Mouse (Mus musculus): ENCODE data around the gene Adgrb3. TPM values are rescaled to one million over a fixed set of nuclear protein-coding genes. Genes with fewer than 3 reads are reported as not detected.

Gene Adgrb3
- polyA plus RNA-seq, 1 experiment from 2014 or later: 0.43 TPM

- Histone ChIP-seq H3K4me1 (replicated peaks; ENCODE audit: control insufficient read depth, insufficient read depth, low read length) (no peaks in the 10 kb centered on the region), H3K4me3 (ENCODE audit: low read depth, low read length) (no peak overlapping the region), H3K4me2 (no peak overlapping the region), H3K27me3 (replicated peaks; ENCODE audit: control insufficient read depth, insufficient read depth, low read length) (no peaks in the 10 kb centered on the region), H3K9me3 (ENCODE audit: control insufficient read depth, low read length) (no peaks in the 10 kb centered on the region), H3K9ac (ENCODE audit: low read depth, low read length) (no peak overlapping the region), H3K27ac (ENCODE audit: low read depth, low read length) (no peak overlapping the region), H3K36me3 (ENCODE audit: control insufficient read depth, insufficient read depth, low read length) (no peaks in the 10 kb centered on the region)
- 77% methylated on average over 4 of the region's 4 CpGs for WGBS
- no peak for ATAC-seq (replicated peaks; ENCODE audit: low FRiP score)
- no peak for DNase-seq (ENCODE audit: low spot score)
Measured at GRCm38 (mm10) chr1:25526976-25527375, 302.5 kb downstream of the Adgrb3 start.

- Histone ChIP-seq H3K4me2 (no peak overlapping the region), H3K9ac (ENCODE audit: low read depth, low read length) (no peak overlapping the region), H3K4me3 (ENCODE audit: low read depth, low read length) (no peak overlapping the region), H3K27ac (ENCODE audit: low read depth, low read length) (no peak overlapping the region), H3K4me1 (replicated peaks; ENCODE audit: control insufficient read depth, insufficient read depth, low read length) (no peaks in the 10 kb centered on the region), H3K27me3 (replicated peaks; ENCODE audit: control insufficient read depth, insufficient read depth, low read length) (no peaks in the 10 kb centered on the region), H3K36me3 (ENCODE audit: control insufficient read depth, insufficient read depth, low read length) (no peaks in the 10 kb centered on the region), H3K9me3 (ENCODE audit: control insufficient read depth, low read length) (no peaks in the 10 kb centered on the region)
- DNase-seq (ENCODE audit: low spot score) (no peak), ATAC-seq (replicated peaks; ENCODE audit: low FRiP score) (no peak)
- 51% methylated on average over 10 of the region's 10 CpGs for WGBS
Measured at GRCm38 (mm10) chr1:25510321-25511055, 319.0 kb downstream of the Adgrb3 start.

GRCm38 (mm10) chr1:25504313-25504712 lies 325.2 kb downstream of the Adgrb3 start:
- no peak for DNase-seq (ENCODE audit: low spot score)

DNA sequence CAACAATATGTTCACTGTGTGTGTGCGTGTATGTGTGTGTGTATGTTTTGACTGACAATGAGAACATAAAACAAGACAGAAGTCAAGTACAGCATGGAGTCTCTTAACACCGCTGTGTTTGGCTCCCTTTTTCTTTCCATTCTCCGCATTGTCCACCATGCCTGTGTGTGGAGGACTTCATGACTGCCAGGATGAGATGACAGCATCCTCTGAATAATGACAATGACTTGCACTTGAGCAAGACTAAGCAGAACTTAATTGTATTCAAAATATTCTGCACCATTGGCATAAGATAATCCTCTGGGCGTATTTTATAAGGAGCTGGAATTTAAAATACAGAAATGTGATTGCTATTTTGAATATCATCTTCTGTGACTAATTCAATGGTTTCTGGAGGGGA lies 326.0 kb downstream of the Adgrb3 start:
- ATAC-seq (replicated peaks; ENCODE audit: low FRiP score): no peak
- H3K36me3 ChIP-seq (ENCODE audit: control insufficient read depth, insufficient read depth, low read length): no peaks in the 10 kb centered on the region
- no peak for DNase-seq (ENCODE audit: low spot score)
- H3K4me2 ChIP-seq: no peak overlapping the region
- H3K4me1 ChIP-seq (replicated peaks; ENCODE audit: control insufficient read depth, insufficient read depth, low read length): no peaks in the 10 kb centered on the region
- WGBS: 79% methylated on average over 4 of the region's 4 CpGs
- H3K9ac ChIP-seq (ENCODE audit: low read depth, low read length): no peak overlapping the region
- H3K4me3 ChIP-seq (ENCODE audit: low read depth, low read length): no peak overlapping the region
- H3K27me3 ChIP-seq (replicated peaks; ENCODE audit: control insufficient read depth, insufficient read depth, low read length): no peaks in the 10 kb centered on the region
- H3K9me3 ChIP-seq (ENCODE audit: control insufficient read depth, low read length): no peaks in the 10 kb centered on the region
- no peak overlapping the region for H3K27ac ChIP-seq (ENCODE audit: low read depth, low read length)

More at GRCm38 (mm10) chr1:25504313-25504712, 325.2 kb downstream of the Adgrb3 start:
- no peak overlapping the region for H3K4me2 ChIP-seq
- H3K9me3 ChIP-seq (ENCODE audit: control insufficient read depth, low read length): no peaks in the 10 kb centered on the region
- H3K4me3 ChIP-seq (ENCODE audit: low read depth, low read length): no peak overlapping the region
- whole genome bisulfite sequencing: 37% methylated on average over 4 of the region's 4 CpGs
- no peak overlapping the region for H3K27ac ChIP-seq (ENCODE audit: low read depth, low read length)
- H3K4me1 ChIP-seq (replicated peaks; ENCODE audit: control insufficient read depth, insufficient read depth, low read length): no peaks in the 10 kb centered on the region
- no peak for ATAC-seq (replicated peaks; ENCODE audit: low FRiP score)
- no peaks in the 10 kb centered on the region for H3K27me3 ChIP-seq (replicated peaks; ENCODE audit: control insufficient read depth, insufficient read depth, low read length)
- no peak overlapping the region for H3K9ac ChIP-seq (ENCODE audit: low read depth, low read length)
- no peaks in the 10 kb centered on the region for H3K36me3 ChIP-seq (ENCODE audit: control insufficient read depth, insufficient read depth, low read length)

DNA sequence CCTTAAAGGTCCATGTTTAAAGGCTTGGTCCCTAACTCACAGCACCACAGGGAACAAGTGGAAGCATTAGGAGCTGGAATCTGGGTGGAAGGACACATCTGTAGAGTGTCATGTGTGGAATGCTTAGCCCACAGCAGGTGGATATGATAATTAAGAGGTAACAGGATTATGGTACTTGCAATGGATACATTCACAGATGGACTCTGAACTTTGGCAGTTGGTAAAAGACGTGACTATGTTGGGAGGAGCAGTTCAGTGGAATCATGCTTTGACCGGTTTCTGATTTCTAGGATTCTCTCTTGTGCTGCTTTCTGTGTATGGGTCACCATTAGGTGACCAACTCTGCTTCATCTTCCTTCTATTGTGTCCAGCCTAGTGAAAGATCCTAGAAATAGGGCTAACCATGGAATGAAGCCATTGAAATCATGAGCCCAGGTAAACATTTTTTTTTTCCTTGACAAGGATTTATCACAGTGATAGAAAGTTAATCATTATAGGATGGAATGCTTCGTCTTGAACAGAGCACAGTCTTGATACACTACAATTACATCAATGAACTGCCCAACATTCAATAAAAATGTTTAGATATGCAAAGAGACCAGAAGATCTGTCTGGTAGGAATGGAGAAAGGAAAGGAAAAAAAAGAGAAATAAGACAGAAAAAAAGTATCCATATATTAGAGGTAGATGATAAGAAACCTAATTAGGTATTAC lies 334.1 kb downstream of the Adgrb3 start:
- Histone ChIP-seq H3K27ac (ENCODE audit: low read depth, low read length) (no peak overlapping the region), H3K4me1 (replicated peaks; ENCODE audit: control insufficient read depth, insufficient read depth, low read length) (no peaks in the 10 kb centered on the region), H3K36me3 (ENCODE audit: control insufficient read depth, insufficient read depth, low read length) (no peaks in the 10 kb centered on the region), H3K4me3 (ENCODE audit: low read depth, low read length) (no peak overlapping the region), H3K9me3 (ENCODE audit: control insufficient read depth, low read length) (no peaks in the 10 kb centered on the region), H3K9ac (ENCODE audit: low read depth, low read length) (no peak overlapping the region), H3K27me3 (replicated peaks; ENCODE audit: control insufficient read depth, insufficient read depth, low read length) (no peaks in the 10 kb centered on the region), H3K4me2 (no peak overlapping the region)
- 65% methylated on average over 3 of the region's 3 CpGs for WGBS
- ATAC-seq (replicated peaks; ENCODE audit: low FRiP score) (no peak), DNase-seq (ENCODE audit: low spot score) (no peak)

GRCm38 (mm10) chr1:25491503-25491902 lies 338.0 kb downstream of the Adgrb3 start:
- WGBS: 74% methylated on average over 1 of the region's 1 CpGs
- H3K27me3 ChIP-seq (replicated peaks; ENCODE audit: control insufficient read depth, insufficient read depth, low read length): no peaks in the 10 kb centered on the region
- no peaks in the 10 kb centered on the region for H3K9me3 ChIP-seq (ENCODE audit: control insufficient read depth, low read length)
- ATAC-seq (replicated peaks; ENCODE audit: low FRiP score) (no peak), DNase-seq (ENCODE audit: low spot score) (no peak)
- no peak overlapping the region for H3K4me2 ChIP-seq
- no peaks in the 10 kb centered on the region for H3K36me3 ChIP-seq (ENCODE audit: control insufficient read depth, insufficient read depth, low read length)
- H3K27ac ChIP-seq (ENCODE audit: low read depth, low read length): no peak overlapping the region
- no peaks in the 10 kb centered on the region for H3K4me1 ChIP-seq (replicated peaks; ENCODE audit: control insufficient read depth, insufficient read depth, low read length)
- H3K4me3 ChIP-seq (ENCODE audit: low read depth, low read length): no peak overlapping the region
- H3K9ac ChIP-seq (ENCODE audit: low read depth, low read length): no peak overlapping the region

- 64% methylated on average over 2 of the region's 2 CpGs for WGBS
- H3K27ac ChIP-seq (ENCODE audit: low read depth, low read length): no peak overlapping the region
Measured at GRCm38 (mm10) chr1:25490174-25490573, 339.3 kb downstream of the Adgrb3 start.

DNA sequence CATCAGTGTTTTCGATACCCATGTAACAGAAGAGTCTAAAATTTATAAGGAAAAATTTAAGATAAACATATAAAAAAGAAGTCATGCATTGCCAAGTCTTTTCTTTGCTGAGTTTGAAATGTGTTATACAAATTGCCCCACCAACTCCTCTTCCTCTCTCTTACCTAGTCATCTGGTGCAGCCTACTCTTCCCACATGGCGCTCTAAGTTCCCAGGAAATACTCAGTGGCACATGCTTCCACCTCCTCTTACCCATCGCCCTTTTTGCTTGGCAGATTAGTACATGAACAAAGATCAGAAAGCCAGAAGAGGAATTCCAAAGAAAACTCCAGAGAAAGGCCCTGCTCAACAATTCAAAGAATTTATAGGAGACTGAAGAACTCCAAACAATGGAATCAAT lies 353.8 kb downstream of the Adgrb3 start:
- H3K9ac ChIP-seq (ENCODE audit: low read depth, low read length): no peak overlapping the region
- DNase-seq (ENCODE audit: low spot score): no peak
- no peak overlapping the region for H3K4me2 ChIP-seq
- no peaks in the 10 kb centered on the region for H3K27me3 ChIP-seq (replicated peaks; ENCODE audit: control insufficient read depth, insufficient read depth, low read length)
- no peak overlapping the region for H3K27ac ChIP-seq (ENCODE audit: low read depth, low read length)
- no peaks in the 10 kb centered on the region for H3K36me3 ChIP-seq (ENCODE audit: control insufficient read depth, insufficient read depth, low read length)
- H3K4me3 ChIP-seq (ENCODE audit: low read depth, low read length): no peak overlapping the region
- no peaks in the 10 kb centered on the region for H3K9me3 ChIP-seq (ENCODE audit: control insufficient read depth, low read length)
- ATAC-seq (replicated peaks; ENCODE audit: low FRiP score): no peak
- 75% methylated on average over 3 of the region's 3 CpGs for WGBS
- H3K4me1 ChIP-seq (replicated peaks; ENCODE audit: control insufficient read depth, insufficient read depth, low read length): no peaks in the 10 kb centered on the region

More at GRCm38 (mm10) chr1:25490174-25490573, 339.3 kb downstream of the Adgrb3 start:
- DNase-seq (ENCODE audit: low spot score) (no peak), ATAC-seq (replicated peaks; ENCODE audit: low FRiP score) (no peak)
- Histone ChIP-seq H3K27me3 (replicated peaks; ENCODE audit: control insufficient read depth, insufficient read depth, low read length) (no peaks in the 10 kb centered on the region), H3K36me3 (ENCODE audit: control insufficient read depth, insufficient read depth, low read length) (no peaks in the 10 kb centered on the region), H3K9me3 (ENCODE audit: control insufficient read depth, low read length) (no peaks in the 10 kb centered on the region), H3K9ac (ENCODE audit: low read depth, low read length) (no peak overlapping the region), H3K4me1 (replicated peaks; ENCODE audit: control insufficient read depth, insufficient read depth, low read length) (no peaks in the 10 kb centered on the region), H3K4me2 (no peak overlapping the region), H3K4me3 (ENCODE audit: low read depth, low read length) (no peak overlapping the region)

DNA sequence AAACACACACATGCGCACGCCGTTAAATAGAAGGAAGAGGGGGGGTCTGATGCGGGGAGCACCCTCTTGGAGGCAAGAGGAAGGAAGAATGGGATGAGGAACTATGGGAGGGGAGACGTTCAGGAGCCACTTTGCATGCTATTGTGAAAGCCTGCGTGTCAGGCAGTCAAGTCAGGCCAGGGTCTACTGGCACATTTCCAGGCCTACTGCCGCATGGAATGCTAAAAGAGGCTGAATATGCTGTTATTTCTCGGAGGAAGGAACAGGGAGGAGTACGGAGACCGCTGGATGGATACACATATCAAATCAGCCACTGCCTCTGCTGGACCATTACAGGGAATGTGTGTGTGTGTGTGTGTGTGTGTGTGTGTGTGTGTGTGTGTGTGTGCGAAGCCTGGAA lies 355.0 kb downstream of the Adgrb3 start:
- DNase-seq (ENCODE audit: low spot score) (no peak), ATAC-seq (replicated peaks; ENCODE audit: low FRiP score) (no peak)
- Histone ChIP-seq H3K27ac (ENCODE audit: low read depth, low read length) (no peak overlapping the region), H3K4me1 (replicated peaks; ENCODE audit: control insufficient read depth, insufficient read depth, low read length) (no peaks in the 10 kb centered on the region), H3K4me3 (ENCODE audit: low read depth, low read length) (no peak overlapping the region), H3K9me3 (ENCODE audit: control insufficient read depth, low read length) (no peaks in the 10 kb centered on the region), H3K36me3 (ENCODE audit: control insufficient read depth, insufficient read depth, low read length) (no peaks in the 10 kb centered on the region), H3K27me3 (replicated peaks; ENCODE audit: control insufficient read depth, insufficient read depth, low read length) (no peaks in the 10 kb centered on the region), H3K9ac (ENCODE audit: low read depth, low read length) (no peak overlapping the region), H3K4me2 (no peak overlapping the region)
- whole genome bisulfite sequencing: 73% methylated on average over 11 of the region's 11 CpGs

Data from liver, embryonic 11.5 days (tissue).